Mouse (Mus musculus) lung, postnatal 0 days (tissue): Measurements from ENCODE around the gene Cabp4. TPM values are rescaled to one million over a fixed set of nuclear protein-coding genes. Genes with fewer than 3 reads are reported as not detected.

Source experiments
- ATAC-seq: fragments of 200-750 bp; cut with Nextera tagmentation; 2 replicates; pipeline ENCODE4 v1.8.0; 2017; ENCODE audit warnings: moderate library complexity
- DNase-seq: peaks from one replicate; pipeline ENCODE4 v3.0.0-alpha.2; 2016; ENCODE audit warnings: low spot score
- H3K27ac ChIP-seq: fragments of 300-500 bp; sonication (generic); 2 replicates; pipeline ENCODE4 v1.5.1; 2014; ENCODE audit warnings: antibody characterized with exemption, mild to moderate bottlenecking, low read length, mixed read lengths
- H3K27me3 ChIP-seq: fragments of 300-500 bp; sonication (generic); replicated peaks from 2 replicates; pipeline ENCODE4 v1.6.1; 2014; ENCODE audit warnings: low read length, mixed read lengths; ENCODE audit not compliant: insufficient read depth
- H3K36me3 ChIP-seq: fragments of 300-500 bp; sonication (generic); 2 replicates; pipeline ENCODE4 v1.6.1; 2014; ENCODE audit warnings: low read length, mixed read lengths; ENCODE audit not compliant: insufficient read depth
- H3K4me1 ChIP-seq: fragments of 300-500 bp; sonication (generic); 2 replicates; pipeline ENCODE4 v1.6.1; 2014; ENCODE audit warnings: antibody characterized with exemption, low read depth, low read length, mixed read lengths; ENCODE audit not compliant: insufficient read depth
- H3K4me2 ChIP-seq: fragments of 300-500 bp; sonication (generic); replicated peaks from 2 replicates; pipeline ENCODE4 v1.6.1; 2014; ENCODE audit warnings: low read depth, mild to moderate bottlenecking, low read length, moderate library complexity, mixed read lengths
- H3K4me3 ChIP-seq: fragments of 300-500 bp; sonication (generic); 2 replicates; pipeline ENCODE4 v1.5.1; 2014; ENCODE audit warnings: low read depth, low read length
- H3K9ac ChIP-seq: fragments of 300-500 bp; sonication (generic); replicated peaks from 2 replicates; pipeline ENCODE4 v1.6.1; 2014; ENCODE audit warnings: low read depth, mild to moderate bottlenecking
- H3K9me3 ChIP-seq: fragments of 300-500 bp; sonication (generic); 2 replicates; pipeline ENCODE4 v1.6.1; 2016; ENCODE audit warnings: low read length, mixed read lengths
- CTCF ChIP-seq: IDR thresholded peaks from 2 replicates; pipeline ENCODE4 v1.5.1; 2016; ENCODE audit warnings: antibody characterized with exemption, mild to moderate bottlenecking
- EP300 ChIP-seq: IDR thresholded peaks from 2 replicates; pipeline ENCODE4 v1.6.1; 2016; ENCODE audit warnings: antibody characterized with exemption, mild to moderate bottlenecking, control low read depth
- WGBS: fragments of 180-500 bp; shearing (Covaris S2); extraction: QIAGEN DNeasy Blood & Tissue Kit; methylation state at CpG from one replicate; pipeline ENCODE4 v1.1.7; 2014; 5-methylcytosine and 5-hydroxymethylcytosine counted together
- polyA plus RNA-seq: library from polyadenylated mRNA; unstranded; fragments of >200 nt; fragmentation: Nextera tagmentation; extraction: Ambion mirVana; gene quantifications from 2 replicates; pipeline ENCODE4 v1.2.1, GENCODE M21; 2015

Gene Cabp4
- polyA plus RNA-seq, 1 experiment from 2014 or later, result 0.10 TPM

DNA sequence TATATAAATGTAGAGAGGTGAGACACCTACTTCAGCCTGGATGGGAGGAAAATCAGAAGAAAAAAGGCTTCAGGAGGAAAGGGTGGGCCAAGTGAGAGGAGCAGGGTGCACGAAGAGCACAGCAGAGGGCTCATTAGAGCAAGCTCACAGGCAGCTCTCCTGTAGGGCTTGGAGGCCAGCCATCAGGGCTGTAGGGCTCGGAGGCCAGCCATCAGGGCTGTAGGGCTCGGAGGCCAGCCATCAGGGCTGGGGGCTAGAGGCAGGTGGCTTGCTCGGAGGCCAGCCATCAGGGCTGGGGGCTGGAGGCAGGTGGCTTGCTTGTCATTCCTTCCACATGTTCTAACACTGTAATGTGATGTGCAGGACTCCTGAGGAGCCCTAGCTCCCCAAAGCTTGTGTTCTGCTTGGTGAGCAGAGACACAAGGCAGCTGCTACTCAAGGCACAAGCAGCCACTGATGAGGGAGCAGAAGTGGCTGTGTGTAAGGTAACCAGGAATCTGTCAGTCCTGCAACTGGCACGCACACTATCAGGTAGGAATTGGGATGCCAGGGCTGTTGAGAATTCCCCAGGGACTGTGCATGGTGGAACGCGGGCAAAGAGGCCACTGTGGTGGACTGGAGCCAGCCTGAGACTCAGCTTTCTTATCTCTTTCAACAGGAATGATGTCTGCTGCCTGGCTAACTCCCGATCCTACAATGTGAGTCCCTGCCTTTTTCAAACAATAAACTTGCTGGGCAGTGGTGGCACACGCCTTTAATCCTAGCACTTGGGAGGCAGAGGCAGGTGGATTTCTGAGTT, 23.0 kb upstream of the Cabp4 start:
- Histone ChIP-seq H3K4me3 (no peak overlapping the region), H3K9ac (no peak overlapping the region), H3K4me1 (peaks cover 8% of the 10 kb centered on the region; the same call in 1 of the 2 replicates), H3K27ac (no peak overlapping the region), H3K36me3 (no peaks in the 10 kb centered on the region), H3K4me2 (no peak overlapping the region), H3K9me3 (no peaks in the 10 kb centered on the region), H3K27me3 (no peaks in the 10 kb centered on the region)
- ATAC-seq (no peak), DNase-seq (no peak)
- WGBS, result 72% methylated on average over 9 of the region's 9 CpGs
- no peak for TF ChIP-seq EP300
- no peak for TF ChIP-seq CTCF

- no peaks in the 10 kb centered on the region for H3K9me3 ChIP-seq
- no peak for TF ChIP-seq EP300
- TF ChIP-seq CTCF, result no peak
- no peak overlapping the region for H3K4me2 ChIP-seq
- 0 out of 2 replicates have a peak, but pooled peaks cover 6% of the 10 kb centered on the region for H3K36me3 ChIP-seq
- no peak overlapping the region for H3K9ac ChIP-seq
- no peak for ATAC-seq
- DNase-seq, result no peak
- H3K27me3 ChIP-seq, result no peaks in the 10 kb centered on the region
- no peak overlapping the region for H3K27ac ChIP-seq
- H3K4me1 ChIP-seq, result peaks cover under 1% of the 10 kb centered on the region; the same call in 1 of the 2 replicates
- WGBS, result 65% methylated on average over 2 of the region's 2 CpGs
- no peak overlapping the region for H3K4me3 ChIP-seq
Measured at GRCm38 (mm10) chr19:4164721-4165120, 20.9 kb upstream of the Cabp4 start.

GRCm38 (mm10) chr19:4164100-4164499, 20.3 kb upstream of the Cabp4 start:
- ATAC-seq, result no peak
- Histone ChIP-seq H3K27ac (no peak overlapping the region), H3K4me3 (no peak overlapping the region), H3K4me2 (no peak overlapping the region), H3K36me3 (peaks cover 12% of the 10 kb centered on the region; the same call in 1 of the 2 replicates), H3K27me3 (no peaks in the 10 kb centered on the region), H3K9ac (no peak overlapping the region), H3K9me3 (no peaks in the 10 kb centered on the region), H3K4me1 (no peaks in the 10 kb centered on the region)
- no peak for DNase-seq
- WGBS, result 78% methylated on average over 3 of the region's 3 CpGs
- TF ChIP-seq CTCF (no peak), EP300 (no peak)

DNA sequence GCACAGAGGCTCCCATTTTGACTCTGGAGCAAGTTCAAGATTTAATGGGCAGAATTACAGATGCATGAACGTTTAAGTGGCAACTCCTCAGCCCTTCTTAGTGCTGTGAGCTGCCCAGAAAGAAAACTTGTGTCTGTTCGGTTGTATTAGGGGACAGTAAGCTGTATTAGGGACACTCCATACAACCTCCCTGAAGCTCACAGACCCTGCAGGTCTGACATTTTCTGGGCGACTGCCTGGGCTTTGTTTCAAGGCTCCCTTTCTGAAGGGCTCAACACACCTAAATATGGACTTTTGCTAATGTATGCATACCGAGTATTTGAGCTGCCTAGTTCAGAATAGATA, 19.7 kb upstream of the Cabp4 start:
- no peaks in the 10 kb centered on the region for H3K27me3 ChIP-seq
- H3K36me3 ChIP-seq, result peaks cover 16% of the 10 kb centered on the region; the same call in 1 of the 2 replicates
- peak overlapping the region; percentile 67; the same call in 1 of the 2 replicates for H3K4me3 ChIP-seq
- H3K9ac ChIP-seq, result no peak overlapping the region
- H3K4me1 ChIP-seq, result no peaks in the 10 kb centered on the region
- no peak overlapping the region for H3K27ac ChIP-seq
- no peak for TF ChIP-seq EP300
- no peak for TF ChIP-seq CTCF
- H3K9me3 ChIP-seq, result no peaks in the 10 kb centered on the region
- 29% methylated on average over 4 of the region's 4 CpGs for WGBS
- DNase-seq (no peak), ATAC-seq (no peak)
- H3K4me2 ChIP-seq, result peak overlapping the region; percentile 83; the same call in 1 of the 2 replicates

GRCm38 (mm10) chr19:4162646-4163542, 19.1 kb upstream of the Cabp4 start, which contains the start of gene Rps6kb2:
Gene Rps6kb2 (minus strand): TSS chr19:4163354.
- TF ChIP-seq CTCF (no peak), EP300 (no peak)
- H3K27me3 ChIP-seq, result no peaks in the 10 kb centered on the region
- peaks cover 16% of the 10 kb centered on the region; the same call in 1 of the 2 replicates for H3K36me3 ChIP-seq
- 7% methylated on average over 42 of the region's 42 CpGs for WGBS
- peak within 1 kb of the TSS; percentile 69 for H3K9ac ChIP-seq
- ATAC-seq, result peak; percentile 93
- DNase-seq, result peak; percentile 98
- H3K9me3 ChIP-seq, result no peaks in the 10 kb centered on the region
- H3K4me2 ChIP-seq, result peak within 1 kb of the TSS; percentile 83
- H3K4me1 ChIP-seq, result no peaks in the 10 kb centered on the region
- H3K27ac ChIP-seq, result no peak within 1 kb of the TSS
- H3K4me3 ChIP-seq, result peak within 1 kb of the TSS; percentile 67

DNA sequence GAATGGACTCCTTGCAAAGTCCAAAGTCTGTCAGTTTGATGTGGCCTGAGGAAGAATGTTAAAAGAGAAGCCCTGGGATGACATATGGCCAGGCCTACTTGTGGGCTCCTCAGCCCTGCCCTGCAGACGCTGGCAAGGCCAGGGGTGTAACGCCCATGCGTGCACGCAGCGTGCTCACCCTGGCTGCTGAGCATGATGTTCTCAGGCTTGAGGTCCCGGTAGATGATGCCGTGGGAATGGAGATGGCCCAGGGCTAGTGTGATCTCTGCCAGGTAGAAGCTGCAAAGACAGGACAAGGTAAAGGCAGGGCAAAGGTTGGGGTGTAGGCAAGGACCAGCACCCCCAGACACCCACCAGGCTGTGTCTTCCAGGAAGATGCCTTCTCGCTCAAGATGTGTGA, 15.2 kb upstream of the Cabp4 start:
- DNase-seq (no peak), ATAC-seq (no peak)
- no peaks in the 10 kb centered on the region for H3K4me1 ChIP-seq
- H3K9ac ChIP-seq, result no peak overlapping the region
- H3K36me3 ChIP-seq, result peaks cover 27% of the 10 kb centered on the region; the same call in 1 of the 2 replicates
- H3K9me3 ChIP-seq, result no peaks in the 10 kb centered on the region
- H3K4me3 ChIP-seq, result no peak overlapping the region
- no peaks in the 10 kb centered on the region for H3K27me3 ChIP-seq
- TF ChIP-seq CTCF, result no peak
- no peak for TF ChIP-seq EP300
- WGBS, result 94% methylated on average over 8 of the region's 8 CpGs
- no peak overlapping the region for H3K4me2 ChIP-seq
- H3K27ac ChIP-seq, result no peak overlapping the region
